Comparison of ENCODE assay signal across 9 mouse cellular contexts in the genomic region with DNA sequence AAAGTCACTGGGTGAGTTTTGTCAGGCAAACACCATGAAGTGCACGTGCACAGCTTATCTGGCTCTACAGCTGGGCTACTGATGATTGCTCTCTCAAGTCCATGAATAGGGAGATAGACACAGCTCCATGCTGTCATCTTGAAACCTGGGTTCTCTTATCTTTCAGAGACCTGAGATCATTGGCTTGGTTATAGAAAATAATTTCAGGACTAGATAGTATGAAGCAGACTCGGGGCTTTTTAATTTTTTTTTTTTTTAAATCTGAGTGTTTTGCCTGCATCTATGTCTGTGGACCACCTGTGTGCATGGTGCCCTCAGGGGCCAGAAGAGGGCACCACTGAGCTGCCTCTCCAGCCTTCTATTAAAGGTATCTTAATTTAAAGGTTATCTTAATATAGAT. TPM values are rescaled to one million over a fixed set of nuclear protein-coding genes. Genes with fewer than 3 reads are reported as not detected.
DNase-seq lines count a peak whose midpoint lies in the region; ATAC-seq and TF ChIP-seq lines count a peak whose summit lies in the region.
"Had no signal": no experiment of that assay in that cellular context is flagged by ENCODE, and none has a peak within 500 bp of the region (broad histone marks: within the 10 kb centered on the region; RNA-seq: fewer than 3 reads in every experiment).

No protein-coding gene starts in this region.

- H3K27ac ChIP-seq in forebrain, embryonic 14.5 days (ENCODE audit: low read depth, low read length), result no peak overlapping the region
- no peak overlapping the region for H3K27ac ChIP-seq in forebrain, embryonic 10.5 days
- H3K27ac ChIP-seq in midbrain, postnatal 0 days (ENCODE audit: low read depth, low read length), result no peak overlapping the region
- H3K27ac ChIP-seq in midbrain, embryonic 11.5 days (ENCODE audit: low read depth, low read length), result no peak overlapping the region
- H3K27ac ChIP-seq: limb, embryonic 15.5 days had no signal

- no peak overlapping the region for H3K9ac ChIP-seq in forebrain, embryonic 14.5 days (ENCODE audit: low read length)
- H3K9ac ChIP-seq in midbrain, postnatal 0 days (replicated peaks; ENCODE audit: low read length, poor library complexity, severe bottlenecking), result no peak overlapping the region
- no peak overlapping the region for H3K9ac ChIP-seq in midbrain, embryonic 11.5 days (ENCODE audit: low read length)
- H3K9ac ChIP-seq: limb, embryonic 15.5 days had no signal

- H3K4me3 ChIP-seq in forebrain, embryonic 14.5 days (ENCODE audit: low read depth, low read length), result no peak overlapping the region
- H3K4me3 ChIP-seq in forebrain, embryonic 10.5 days, result no peak overlapping the region
- no peak overlapping the region for H3K4me3 ChIP-seq in midbrain, postnatal 0 days (ENCODE audit: low read depth, low read length)
- no peak overlapping the region for H3K4me3 ChIP-seq in midbrain, embryonic 11.5 days (ENCODE audit: low read depth, low read length)
- H3K4me3 ChIP-seq: limb, embryonic 15.5 days had no signal

- 34% methylated on average over 2 of the region's 2 CpGs for WGBS in forebrain, embryonic 14.5 days
- WGBS in forebrain, embryonic 10.5 days, result 45% methylated on average over 2 of the region's 2 CpGs
- 36% methylated on average over 2 of the region's 2 CpGs for WGBS in midbrain, postnatal 0 days
- WGBS in midbrain, embryonic 11.5 days, result 38% methylated on average over 2 of the region's 2 CpGs

- peak; percentile 72 for TF ChIP-seq CTCF in midbrain, postnatal 0 days (IDR thresholded peaks at IDR 0.05)

- H3K4me1 ChIP-seq in forebrain, embryonic 14.5 days (ENCODE audit: control insufficient read depth, insufficient read depth, low read length), result no peaks in the 10 kb centered on the region
- no peaks in the 10 kb centered on the region for H3K4me1 ChIP-seq in forebrain, embryonic 10.5 days
- H3K4me1 ChIP-seq in midbrain, postnatal 0 days (ENCODE audit: insufficient read depth, low read length), result no peaks in the 10 kb centered on the region
- no peaks in the 10 kb centered on the region for H3K4me1 ChIP-seq in midbrain, embryonic 11.5 days (ENCODE audit: control insufficient read depth, insufficient read depth, low read length)
- H3K4me1 ChIP-seq: limb, embryonic 15.5 days had no signal

- H3K9me3 ChIP-seq in forebrain, embryonic 14.5 days (replicated peaks; ENCODE audit: control insufficient read depth, low read length), result no peaks in the 10 kb centered on the region
- H3K9me3 ChIP-seq in forebrain, embryonic 10.5 days, result no peaks in the 10 kb centered on the region
- no peaks in the 10 kb centered on the region for H3K9me3 ChIP-seq in midbrain, postnatal 0 days (ENCODE audit: low read length)
- no peaks in the 10 kb centered on the region for H3K9me3 ChIP-seq in midbrain, embryonic 11.5 days (ENCODE audit: control insufficient read depth, low read length)
- H3K9me3 ChIP-seq: limb, embryonic 15.5 days had no signal

- no peak overlapping the region for H3K4me2 ChIP-seq in forebrain, embryonic 14.5 days (ENCODE audit: low read length)
- H3K4me2 ChIP-seq in midbrain, postnatal 0 days (ENCODE audit: low read depth, low read length, poor library complexity, severe bottlenecking), result no peak overlapping the region
- H3K4me2 ChIP-seq in midbrain, embryonic 11.5 days, result no peak overlapping the region
- H3K4me2 ChIP-seq: limb, embryonic 15.5 days had no signal

- no peaks in the 10 kb centered on the region for H3K27me3 ChIP-seq in forebrain, embryonic 14.5 days (replicated peaks; ENCODE audit: control insufficient read depth, insufficient read depth, low read length)
- no peaks in the 10 kb centered on the region for H3K27me3 ChIP-seq in forebrain, embryonic 10.5 days (ENCODE audit: poor library complexity, severe bottlenecking)
- H3K27me3 ChIP-seq in midbrain, postnatal 0 days (ENCODE audit: insufficient read depth, low read length), result no peaks in the 10 kb centered on the region
- H3K27me3 ChIP-seq in midbrain, embryonic 11.5 days (ENCODE audit: control insufficient read depth, insufficient read depth, low read length), result no peaks in the 10 kb centered on the region
- H3K27me3 ChIP-seq: limb, embryonic 15.5 days had no signal

- H3K36me3 ChIP-seq in forebrain, embryonic 14.5 days (ENCODE audit: control insufficient read depth, insufficient read depth, low read length), result peaks cover 34% of the 10 kb centered on the region
- H3K36me3 ChIP-seq in forebrain, embryonic 10.5 days (replicated peaks), result peaks cover 45% of the 10 kb centered on the region
- H3K36me3 ChIP-seq in midbrain, postnatal 0 days (ENCODE audit: insufficient read depth, low read length), result peaks cover 17% of the 10 kb centered on the region
- H3K36me3 ChIP-seq in midbrain, embryonic 11.5 days (ENCODE audit: control insufficient read depth, insufficient read depth, low read length), result peaks cover 17% of the 10 kb centered on the region

- no peak for ATAC-seq in forebrain, embryonic 14.5 days
- ATAC-seq in midbrain, postnatal 0 days (ENCODE audit: low FRiP score), result no peak
- ATAC-seq in midbrain, embryonic 11.5 days (ENCODE audit: low FRiP score), result no peak
- no peak for ATAC-seq in activated CD4-positive, CD25-positive, alpha-beta regulatory T cell, adult 4 months

- peak; percentile 30 for DNase-seq in forebrain, embryonic 14.5 days (ENCODE audit: low spot score)
- DNase-seq in forebrain, embryonic 10.5 days (ENCODE audit: extremely low spot score, low spot score), result no peak
- DNase-seq in midbrain, postnatal 0 days (ENCODE audit: low spot score), result peak; percentile 46
- no peak for DNase-seq in midbrain, embryonic 11.5 days (ENCODE audit: low spot score, missing footprints)
- DNase-seq in embryo, embryonic 9.5 days (ENCODE audit: extremely low spot score), result peak; percentile 21
- peak; percentile 44 for DNase-seq in retina, postnatal 1 day
- DNase-seq in frontal cortex, postnatal 14 days (ENCODE audit: low spot score in 2 of 2), result no peak

RNA-seq across cellular contexts. Expression of a gene that starts 23.9 kb away (rescaled TPM):
- polyA plus RNA-seq in forebrain, embryonic 14.5 days (2014; fragmentation: Nextera tagmentation; extraction: Ambion mirVana), result 214 and 218 TPM in 2 replicates
- 322 and 372 TPM in 2 replicates for polyA plus RNA-seq in forebrain, embryonic 10.5 days (2016; fragmentation: Nextera tagmentation; extraction: Ambion mirVana)
- total RNA-seq in midbrain, postnatal 0 days (2014; rRNA removed), result 94.9 and 116 TPM in 2 replicates
- polyA plus RNA-seq in midbrain, postnatal 0 days (2015; fragmentation: Nextera tagmentation; extraction: Ambion mirVana), result 170 and 184 TPM in 2 replicates
- polyA plus RNA-seq in midbrain, embryonic 11.5 days (2014; fragmentation: Nextera tagmentation; extraction: Ambion mirVana), result 184 and 194 TPM in 2 replicates
- 100 to 1,000 TPM; 133 to 172 TPM for polyA plus RNA-seq in activated CD4-positive, CD25-positive, alpha-beta regulatory T cell, adult 4 months (2017; shearing (Covaris generic))

RNA-seq across cellular contexts. Expression of a gene that starts 36.9 kb away (rescaled TPM):
- 1.9 and 2.5 TPM in 2 replicates for polyA plus RNA-seq in forebrain, embryonic 14.5 days (2014; fragmentation: Nextera tagmentation; extraction: Ambion mirVana)
- 0.07 and 0.12 TPM in 2 replicates for polyA plus RNA-seq in forebrain, embryonic 10.5 days (2016; fragmentation: Nextera tagmentation; extraction: Ambion mirVana)
- total RNA-seq in midbrain, postnatal 0 days (2014; rRNA removed), result 10.6 and 11.6 TPM in 2 replicates
- polyA plus RNA-seq in midbrain, postnatal 0 days (2015; fragmentation: Nextera tagmentation; extraction: Ambion mirVana), result 13.6 and 14.4 TPM in 2 replicates
- 0.40 and 0.68 TPM in 2 replicates for polyA plus RNA-seq in midbrain, embryonic 11.5 days (2014; fragmentation: Nextera tagmentation; extraction: Ambion mirVana)
- polyA plus RNA-seq in activated CD4-positive, CD25-positive, alpha-beta regulatory T cell, adult 4 months (2017; shearing (Covaris generic)), result 1 to 10 TPM; 1.4 to 1.7 TPM

RNA-seq across cellular contexts. Expression of a gene that starts 52.1 kb away (rescaled TPM):
- not detected in 2 replicates for polyA plus RNA-seq in forebrain, embryonic 14.5 days (2014; fragmentation: Nextera tagmentation; extraction: Ambion mirVana)
- polyA plus RNA-seq in forebrain, embryonic 10.5 days (2016; fragmentation: Nextera tagmentation; extraction: Ambion mirVana), result 0.25 and 0.30 TPM in 2 replicates
- total RNA-seq in midbrain, postnatal 0 days (2014; rRNA removed), result not detected in 2 replicates
- polyA plus RNA-seq in midbrain, postnatal 0 days (2015; fragmentation: Nextera tagmentation; extraction: Ambion mirVana), result not detected in 2 replicates
- 0.41 TPM in 1 of 2 replicates, not detected in the other for polyA plus RNA-seq in midbrain, embryonic 11.5 days (2014; fragmentation: Nextera tagmentation; extraction: Ambion mirVana)
- polyA plus RNA-seq in activated CD4-positive, CD25-positive, alpha-beta regulatory T cell, adult 4 months (2017; shearing (Covaris generic)), result 100 to 1,000 TPM; 243 to 261 TPM

Comparison
In these comparisons a context has a peak if more than half of its experiments do, and no peak if none do; other contexts are left out.
1. DNase-seq: peak in forebrain, embryonic 14.5 days (single experiment), midbrain, postnatal 0 days (single experiment), embryo, embryonic 9.5 days (single experiment) and retina, postnatal 1 day (single experiment); none in forebrain, embryonic 10.5 days (single experiment), midbrain, embryonic 11.5 days (single experiment) and frontal cortex, postnatal 14 days (0 of 2).
2. RNA of a gene that starts 52.1 kb away (polyA plus RNA-seq): 243 to 261 TPM in activated CD4-positive, CD25-positive, alpha-beta regulatory T cell, adult 4 months; 0.25 to 0.30 TPM in forebrain, embryonic 10.5 days, 0.41 TPM in midbrain, embryonic 11.5 days, not detected in midbrain, postnatal 0 days and not detected in forebrain, embryonic 14.5 days; every median in the first group is over 100 times any median in the second.